Mouse (Mus musculus): ENCODE data around the gene Tmprss11c. TPM values are rescaled to one million over a fixed set of nuclear protein-coding genes. Genes with fewer than 3 reads are reported as not detected.
"Not testable (repeated sequence)": the region's sequence is repeated elsewhere in the genome, so short reads cannot be mapped to it uniquely, and the experiment has no call there.

Tmprss11c gene
- not detected in 2 replicates for polyA plus RNA-seq (2012; rRNA removed)

DNA sequence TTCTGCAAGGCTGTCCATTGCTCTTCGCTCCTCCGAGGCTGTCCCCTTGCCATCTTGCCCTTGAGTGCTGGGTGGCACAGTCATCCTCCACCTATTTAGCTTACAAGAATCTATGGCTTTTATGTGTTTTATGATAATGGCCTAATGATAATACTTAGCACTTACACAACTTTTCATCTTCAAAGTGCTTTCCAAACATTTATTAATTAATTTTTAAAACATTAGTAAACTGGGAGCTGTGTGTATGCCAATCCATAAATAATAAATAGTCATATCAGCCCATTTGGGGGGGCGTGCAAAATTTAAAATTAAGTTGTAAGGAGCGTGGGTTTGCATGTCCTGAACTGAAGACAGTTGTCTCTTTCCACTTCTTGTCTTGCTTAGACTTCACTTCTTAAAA is at the start of gene Tmprss11c:
TSS of gene Tmprss11c (minus strand) at position 101 of the 400 bp plus-strand sequence.
- DNase-seq (ENCODE audit: low read depth), result no peak

DNA sequence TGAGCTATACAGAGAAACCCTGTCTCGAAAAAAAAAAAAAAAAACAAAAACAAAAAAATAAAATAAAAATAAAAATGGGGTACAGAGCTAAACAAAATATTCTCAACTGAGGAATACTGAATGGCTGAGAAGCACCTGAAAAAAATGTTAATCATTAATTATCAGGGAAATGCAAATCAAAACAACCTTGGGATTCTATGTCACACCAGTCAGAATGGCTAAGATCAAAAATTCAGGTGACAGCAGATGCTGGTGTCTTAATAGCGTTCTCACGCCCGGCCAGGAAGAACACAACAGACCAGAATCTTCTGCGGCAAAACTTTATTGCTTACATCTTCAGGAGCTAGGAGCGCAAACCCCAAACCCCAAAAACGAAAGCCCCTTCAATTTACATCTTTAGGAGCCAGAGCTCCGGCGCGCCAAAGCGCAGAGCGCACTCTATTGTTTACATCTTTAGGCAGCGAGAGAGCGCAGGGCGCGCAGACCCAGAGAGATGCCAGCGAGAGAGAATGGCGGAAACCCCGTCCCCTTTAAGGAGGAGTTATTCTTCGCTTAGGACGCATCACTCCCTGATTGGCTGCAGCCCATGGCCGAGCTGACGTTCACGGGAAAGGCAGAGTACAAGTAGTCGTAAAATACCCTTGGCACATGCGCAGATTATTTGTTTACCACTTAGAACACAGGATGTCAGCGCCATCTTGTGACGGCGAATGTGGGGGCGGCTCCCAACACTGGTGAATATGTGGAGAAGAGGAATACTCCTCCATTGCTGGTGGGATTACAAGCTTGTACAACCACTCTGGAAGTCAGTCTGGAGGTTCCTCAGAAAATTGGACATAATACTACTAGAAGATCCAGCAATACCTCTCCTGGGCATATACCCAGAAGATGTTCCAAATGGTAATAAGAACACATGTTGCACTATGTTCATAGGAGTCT is 29.2 kb upstream of the Tmprss11c start:
- DNase-seq (ENCODE audit: low read depth), result not testable (repeated sequence)

DNA sequence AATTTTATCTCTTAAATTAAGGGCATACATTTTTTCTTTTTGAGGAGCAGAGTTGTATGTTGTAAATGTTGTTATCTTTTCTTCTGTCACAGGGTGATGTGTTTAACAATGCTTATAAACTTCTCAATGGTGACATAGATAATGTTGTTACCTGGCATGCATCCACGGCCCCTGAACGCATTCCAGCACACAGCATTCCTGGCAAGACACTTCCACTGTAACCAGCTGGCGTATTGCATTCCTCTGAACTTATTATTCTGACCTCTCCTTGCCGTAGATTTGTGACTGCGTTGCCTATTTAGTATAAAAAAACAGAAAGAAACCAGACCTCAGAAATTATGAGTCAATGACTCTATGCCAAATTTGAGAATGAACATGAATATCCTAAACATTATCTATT is 17.0 kb upstream of the Tmprss11c start:
- DNase-seq (ENCODE audit: low read depth), result no peak

DNA sequence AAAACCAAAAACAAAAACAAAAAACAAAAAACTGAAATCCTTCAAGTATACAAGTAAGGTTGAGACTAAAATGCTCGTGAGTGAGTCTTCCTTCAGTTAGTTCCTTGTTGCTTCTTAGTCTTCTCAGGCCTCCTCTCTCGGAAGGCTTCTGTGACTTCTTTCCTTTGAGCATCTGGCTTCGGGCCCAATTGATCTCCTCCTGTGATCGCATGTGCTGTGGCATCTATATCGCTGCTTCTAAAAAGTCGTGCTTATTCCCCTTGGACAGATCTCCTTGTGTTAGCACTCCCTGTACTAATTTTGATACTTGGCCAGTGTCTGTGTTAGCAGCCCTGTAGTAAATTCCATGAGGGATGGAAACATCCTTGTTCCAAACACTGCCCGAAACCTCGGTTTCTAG is 14.8 kb upstream of the Tmprss11c start:
- DNase-seq (ENCODE audit: low read depth), result no peak

DNA sequence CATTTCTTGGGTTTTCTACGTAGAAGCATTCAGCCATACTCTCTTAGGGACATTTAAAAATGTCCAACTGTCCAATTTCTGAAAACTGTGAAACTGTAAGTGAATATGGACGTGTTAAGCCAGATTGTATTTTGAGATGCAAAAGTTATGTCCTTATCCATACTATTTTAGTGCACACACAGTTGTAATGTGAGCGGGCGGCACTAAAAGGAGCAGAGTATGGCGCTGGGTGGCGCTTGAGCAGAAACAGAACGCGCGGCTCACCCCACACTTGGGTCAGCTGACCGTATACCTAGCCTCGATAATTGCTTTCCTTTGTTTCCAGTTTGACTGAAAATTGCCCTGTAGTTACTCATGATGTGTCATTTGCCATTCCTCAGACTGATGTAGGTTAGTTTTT is 42.5 kb downstream of the Tmprss11c start:
- DNase-seq (ENCODE audit: low read depth), result no peak

DNA sequence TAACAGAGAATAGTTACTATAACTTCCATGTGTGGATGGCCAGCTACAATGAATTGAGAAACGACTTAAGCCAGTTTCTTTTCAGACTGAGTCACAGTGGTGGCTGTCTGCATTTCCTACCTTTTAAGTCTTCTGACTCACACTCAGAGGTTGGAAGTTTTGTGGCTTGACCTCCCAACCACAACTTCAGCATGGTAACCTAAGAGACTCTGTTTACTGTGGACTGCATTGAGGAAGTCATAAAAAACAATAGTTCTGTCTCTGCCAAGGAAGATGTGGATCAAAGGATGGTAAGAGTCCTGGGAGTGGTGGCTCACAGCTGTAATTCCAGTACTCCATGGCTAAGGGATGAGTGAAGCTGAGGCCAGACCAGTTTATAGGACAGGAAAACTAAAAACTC is 44.2 kb downstream of the Tmprss11c start:
- DNase-seq (ENCODE audit: low read depth), result no peak

DNA sequence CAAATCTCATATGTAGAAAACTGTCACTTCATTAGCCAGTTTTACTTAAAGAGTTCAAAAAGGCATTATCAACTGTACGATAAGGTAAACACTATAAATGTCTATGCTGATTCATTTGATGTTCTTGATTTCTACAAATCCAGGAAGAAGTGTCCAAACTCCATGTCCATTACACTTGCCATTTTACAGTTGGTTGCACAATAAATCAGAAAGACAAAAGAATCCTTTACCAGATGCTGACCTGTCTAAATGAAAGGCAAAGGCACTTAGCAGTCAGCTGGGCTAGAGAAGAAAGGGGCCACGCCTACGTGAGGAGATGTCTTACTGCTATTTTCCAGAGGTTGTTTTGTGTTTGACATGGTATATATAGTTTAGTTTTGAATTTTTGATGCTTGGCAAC is 44.8 kb downstream of the Tmprss11c start:
- no peak for DNase-seq (ENCODE audit: low read depth)

DNA sequence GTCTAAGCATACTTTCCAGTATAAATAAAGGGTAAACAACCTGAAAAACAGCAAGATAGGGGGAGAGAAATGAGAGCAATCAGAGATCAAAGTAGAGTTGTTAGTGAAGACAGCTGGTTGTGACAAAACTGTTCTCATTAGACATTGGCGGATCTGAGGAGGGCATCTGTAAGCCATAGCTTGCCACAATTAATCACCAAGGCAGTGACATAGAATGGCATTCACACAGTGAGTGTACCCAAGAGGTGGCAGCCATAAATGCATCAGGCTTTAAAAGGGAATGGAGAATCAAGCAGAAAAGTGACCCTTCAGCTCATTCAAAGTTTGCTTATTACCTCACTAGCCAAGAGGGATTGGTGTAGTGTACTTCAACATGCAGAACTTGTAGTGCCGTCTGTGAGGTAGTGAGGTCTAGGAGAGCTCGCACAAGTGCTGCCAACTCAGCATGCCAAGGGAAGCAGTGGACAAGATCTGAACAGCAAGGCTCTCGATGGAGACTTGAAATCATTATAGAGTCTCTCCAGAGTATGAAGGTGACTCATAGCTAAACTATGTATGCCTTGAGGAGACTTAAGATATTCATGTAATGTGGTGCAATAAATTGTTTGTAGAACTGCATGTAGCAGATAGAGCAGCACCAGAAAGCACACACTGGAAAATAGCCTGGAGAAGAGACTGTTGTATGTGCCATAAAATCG is 61.8 kb downstream of the Tmprss11c start:
- DNase-seq (ENCODE audit: low read depth), result peak; percentile 4

DNA sequence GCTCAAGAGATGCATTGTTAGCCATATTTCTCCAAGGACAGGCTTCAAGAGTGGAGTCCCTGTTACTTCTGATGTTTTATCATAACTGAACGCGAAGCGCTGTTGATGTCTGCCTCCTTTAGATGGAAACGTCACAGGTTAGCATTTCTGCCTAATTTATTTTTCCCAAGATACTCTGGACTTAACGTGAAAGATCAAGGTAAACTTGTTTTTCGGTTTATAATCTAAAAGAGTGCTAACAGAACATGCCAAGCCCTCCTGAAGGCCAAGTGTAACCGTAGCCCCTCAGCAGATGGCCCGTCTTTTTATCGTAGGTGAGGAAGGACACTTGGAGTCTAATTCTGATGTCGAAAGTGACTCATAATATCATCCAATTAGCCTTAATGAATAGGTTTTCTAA is 91.3 kb downstream of the Tmprss11c start, which contains the start of gene Gnrhr:
TSS of gene Gnrhr (minus strand) at position 101 of the 400 bp plus-strand sequence.
- DNase-seq (ENCODE audit: low read depth), result no peak

DNA sequence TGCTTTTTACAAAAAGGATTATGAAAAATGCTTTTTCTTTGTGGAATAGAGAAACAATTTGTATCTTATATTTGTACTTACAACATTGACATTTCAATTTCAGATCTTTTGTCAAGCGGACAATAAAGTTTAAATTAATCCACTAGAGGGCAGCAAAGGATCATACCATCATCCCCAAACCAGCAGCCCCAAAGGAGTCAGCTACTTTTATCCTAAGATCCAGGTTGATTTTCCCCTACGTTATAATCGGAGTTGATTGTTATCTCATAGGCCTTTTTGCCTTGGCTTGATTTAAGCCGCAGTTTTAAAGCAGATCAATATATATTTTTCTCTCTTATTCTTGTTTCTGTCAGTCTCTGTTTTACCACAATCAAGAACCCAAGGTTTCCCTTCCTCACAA is 97.8 kb downstream of the Tmprss11c start:
- DNase-seq (ENCODE audit: low read depth), result no peak

DNA sequence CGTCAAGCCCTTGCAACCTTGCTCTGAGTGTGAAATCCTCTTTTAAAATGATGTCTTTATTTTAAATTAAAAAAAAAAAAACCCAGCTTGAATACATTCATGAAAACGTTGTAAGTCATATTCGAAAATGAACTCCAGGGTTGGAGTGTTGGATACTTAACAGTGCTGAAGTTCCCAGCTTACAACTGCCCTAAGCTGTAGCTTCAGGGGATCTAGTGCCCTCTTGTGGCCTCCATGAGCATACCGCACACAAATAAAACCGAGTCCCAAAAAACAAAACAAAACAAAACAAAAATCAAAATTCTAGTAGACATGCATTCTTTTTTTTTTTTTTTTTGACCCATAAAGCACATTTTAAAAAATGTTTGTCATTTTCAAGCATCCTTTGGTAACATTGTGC is 98.3 kb downstream of the Tmprss11c start:
- DNase-seq (ENCODE audit: low read depth), result no peak

DNA sequence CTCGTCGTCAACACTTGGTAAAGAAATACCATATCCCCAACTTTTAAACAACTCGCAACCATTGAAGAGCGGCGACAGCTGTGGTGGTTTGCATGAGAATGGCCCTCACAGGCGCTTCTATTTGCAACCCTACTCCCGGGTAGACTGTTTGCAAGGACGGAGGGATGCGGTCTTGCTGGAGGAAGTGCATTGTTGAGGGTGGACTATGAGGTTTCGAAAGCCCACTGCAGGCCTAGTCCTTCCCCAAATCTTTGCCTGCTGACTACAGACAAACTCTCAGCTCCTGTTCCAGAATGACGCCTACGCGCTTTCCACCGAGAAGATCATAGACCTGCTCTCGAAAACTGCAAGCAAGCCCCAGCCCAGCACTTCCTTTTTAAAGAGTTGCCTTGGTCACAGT is 98.8 kb downstream of the Tmprss11c start:
- no peak for DNase-seq (ENCODE audit: low read depth)

DNA sequence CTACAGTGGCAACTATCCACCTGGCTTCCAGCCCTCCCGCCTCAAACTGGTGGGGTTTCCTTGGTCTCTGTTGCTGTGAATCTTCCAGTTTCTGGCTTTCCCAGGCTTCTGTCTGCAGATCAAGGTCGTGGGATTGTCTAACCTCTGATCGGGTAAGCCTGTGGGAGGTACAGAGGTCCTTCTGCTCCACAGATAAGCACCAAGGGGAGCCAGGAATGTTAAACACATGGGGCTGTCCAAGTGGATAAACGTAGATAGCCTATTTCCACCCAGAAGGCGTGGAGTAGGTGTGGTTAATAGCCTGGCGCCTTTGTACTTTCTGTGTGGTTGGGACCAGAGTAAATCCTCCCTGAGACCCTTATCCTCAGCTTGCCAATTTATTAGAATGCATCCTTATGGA is 101.7 kb downstream of the Tmprss11c start:
- DNase-seq (ENCODE audit: low read depth), result no peak

Other genes with a start within 250 kb of the Tmprss11c start
- gene Cenpc1, start 223.7 kb downstream of the Tmprss11c start, polyA plus RNA-seq (2012; rRNA removed), result 3.3 and 4.7 TPM in 2 replicates
- gene Stap1, start 217.6 kb downstream of the Tmprss11c start, polyA plus RNA-seq (2012; rRNA removed), result 4.8 and 5.0 TPM in 2 replicates
- 2.4 and 3.0 TPM in 2 replicates for gene Uba6, start 116.5 kb downstream of the Tmprss11c start, polyA plus RNA-seq (2012; rRNA removed)
- gene Gnrhr, start 91.4 kb downstream of the Tmprss11c start, polyA plus RNA-seq (2012; rRNA removed), result not detected in 2 replicates
- gene Tmprss11d, start 84.1 kb upstream of the Tmprss11c start, polyA plus RNA-seq (2012; rRNA removed), result not detected in 2 replicates
- gene Tmprss11a, start 179.7 kb upstream of the Tmprss11c start, polyA plus RNA-seq (2012; rRNA removed), result not detected in 2 replicates
- gene Tmprss11g, start 229.3 kb upstream of the Tmprss11c start, polyA plus RNA-seq (2012; rRNA removed), result not detected in 2 replicates